Mouse (Mus musculus) layer of hippocampus, adult 9-10 months (tissue): ENCODE results near the gene Ptgdr2.

ENCODE experiments used
- DNase-seq: peaks from one replicate; pipeline ENCODE4 v3.0.0; 2022; ENCODE audit warnings: low spot score

The Ptgdr2 gene

GRCm38 (mm10) chr19:10976318-10976717 lies 39.4 kb downstream of the Ptgdr2 start:
- no peak for DNase-seq

GRCm38 (mm10) chr19:10979184-10980168 lies 42.5 kb downstream of the Ptgdr2 start:
- peak; percentile 63 for DNase-seq

GRCm38 (mm10) chr19:10980210-10980609 lies 43.2 kb downstream of the Ptgdr2 start:
- no peak for DNase-seq

DNA sequence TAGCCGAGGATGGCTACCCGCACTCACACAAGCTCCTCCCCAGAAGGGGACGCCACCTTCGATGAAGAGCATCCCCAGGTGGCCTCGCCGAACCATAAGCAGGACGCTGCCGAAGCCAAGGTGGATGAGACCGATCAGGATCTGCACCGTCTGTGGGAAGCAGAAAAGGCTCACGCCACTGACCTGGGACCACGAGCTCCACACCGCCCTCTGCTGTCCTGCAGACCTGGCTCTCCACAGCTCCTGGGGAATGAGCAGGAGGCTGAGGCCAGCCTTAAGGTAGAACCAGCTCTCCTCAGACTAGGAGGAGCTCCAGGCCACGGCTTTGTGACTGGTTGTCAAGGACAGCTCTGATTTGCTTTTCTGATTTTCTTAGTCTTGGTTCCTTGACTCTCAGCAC lies 46.2 kb downstream of the Ptgdr2 start:
- DNase-seq: no peak

DNA sequence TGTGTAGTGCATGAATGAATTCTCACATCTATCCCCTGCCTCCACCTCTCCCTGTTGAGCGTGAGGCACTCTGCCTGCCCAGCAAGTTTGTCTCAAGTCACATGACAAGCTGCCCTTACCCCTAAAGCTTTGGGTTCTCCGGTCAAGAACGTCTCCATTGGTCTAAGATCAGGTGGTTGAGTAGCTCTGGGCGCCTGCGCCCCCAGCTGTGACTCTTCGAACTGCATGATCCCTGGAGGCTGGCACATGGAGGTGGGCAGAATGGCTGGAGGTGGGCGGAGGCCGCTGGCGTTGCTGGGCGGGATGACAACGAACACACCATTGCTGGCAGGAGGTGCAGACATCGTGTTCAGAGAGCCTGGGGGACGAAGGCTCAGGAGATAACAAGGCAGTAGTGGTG lies 47.6 kb downstream of the Ptgdr2 start:
- no peak for DNase-seq

DNA sequence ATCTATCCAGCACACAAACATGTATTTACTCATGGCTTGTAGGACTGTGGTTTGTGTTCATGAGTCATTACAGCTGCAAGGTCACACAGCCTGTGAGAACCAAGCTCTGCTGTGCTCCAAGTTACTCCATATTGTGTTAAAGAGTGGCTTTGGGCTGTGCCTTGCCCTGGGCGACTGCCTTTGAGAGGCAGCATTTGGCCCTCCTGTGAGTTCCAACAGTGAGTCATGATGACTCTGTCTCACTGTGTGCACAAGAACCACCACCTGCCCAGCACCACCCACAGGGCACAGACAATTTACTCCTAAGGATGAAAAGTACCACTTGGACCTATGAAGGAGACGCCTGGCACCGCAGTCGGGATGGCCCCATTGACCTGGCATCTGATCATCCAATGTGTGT lies 48.9 kb downstream of the Ptgdr2 start:
- no peak for DNase-seq

- no peak for DNase-seq
Measured at GRCm38 (mm10) chr19:10988563-10988962, 51.6 kb downstream of the Ptgdr2 start.

DNA sequence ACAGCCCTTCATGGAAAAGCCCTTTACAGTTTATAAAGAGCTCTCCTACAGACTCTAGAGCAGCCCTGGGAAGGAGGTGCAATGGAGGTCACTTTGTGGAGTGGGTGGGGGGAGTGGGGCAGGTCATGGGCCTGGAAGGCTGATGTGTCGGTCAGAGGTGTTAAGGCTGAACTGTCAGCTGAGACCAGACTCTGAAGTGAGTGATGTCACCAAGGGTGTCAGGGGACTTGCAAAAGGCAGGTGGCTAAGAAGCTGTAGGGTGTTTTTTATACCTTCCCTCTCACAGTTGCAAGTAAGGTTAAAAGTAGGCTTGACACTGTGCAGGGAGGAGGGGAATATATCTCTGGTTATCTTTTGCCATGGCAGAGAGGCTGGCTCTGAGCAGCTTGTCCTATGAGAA lies 53.8 kb downstream of the Ptgdr2 start:
- DNase-seq: no peak

- no peak for DNase-seq
Measured at GRCm38 (mm10) chr19:10991911-10992310, 55.0 kb downstream of the Ptgdr2 start.
